Mouse (Mus musculus) R1 (cell line): Measurements from ENCODE around the gene Wnt5a.

Experiments used
- DNase-seq: peaks from one replicate; pipeline ENCODE4 v3.0.0-alpha.2; 2018; ENCODE audit warnings: low read depth, low spot score

The Wnt5a gene

GRCm38 (mm10) chr14:28504101-28505050, at the start of gene Wnt5a:
Wnt5a (plus strand) TSS chr14:28504750.
- DNase-seq: no peak

GRCm38 (mm10) chr14:28456372-28457076, 48.0 kb upstream of the Wnt5a start:
- DNase-seq: no peak

- DNase-seq: no peak
Observed at GRCm38 (mm10) chr14:28457428-28457827, 47.1 kb upstream of the Wnt5a start.

- no peak for DNase-seq
Observed at GRCm38 (mm10) chr14:28467956-28468355, 36.6 kb upstream of the Wnt5a start.

DNA sequence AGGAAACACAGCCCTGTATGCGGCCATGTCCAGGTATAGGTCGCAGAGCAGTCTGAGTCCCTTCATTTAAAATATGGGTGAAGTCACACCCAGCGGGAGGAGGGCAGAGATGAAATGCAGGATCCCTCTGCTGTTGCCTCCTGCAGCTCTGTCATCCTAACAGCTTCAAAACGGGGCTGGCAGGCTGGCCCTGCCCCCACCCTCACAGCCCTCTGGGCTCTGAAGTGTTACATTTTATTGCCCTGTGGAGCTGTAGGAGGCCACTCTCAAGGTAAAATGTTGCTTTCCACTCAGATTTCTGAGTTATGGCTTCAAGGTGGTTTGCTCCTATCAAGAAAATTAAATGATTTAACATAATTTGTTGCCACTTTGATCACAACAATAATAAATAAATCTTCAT, 34.9 kb upstream of the Wnt5a start:
- DNase-seq: no peak

DNA sequence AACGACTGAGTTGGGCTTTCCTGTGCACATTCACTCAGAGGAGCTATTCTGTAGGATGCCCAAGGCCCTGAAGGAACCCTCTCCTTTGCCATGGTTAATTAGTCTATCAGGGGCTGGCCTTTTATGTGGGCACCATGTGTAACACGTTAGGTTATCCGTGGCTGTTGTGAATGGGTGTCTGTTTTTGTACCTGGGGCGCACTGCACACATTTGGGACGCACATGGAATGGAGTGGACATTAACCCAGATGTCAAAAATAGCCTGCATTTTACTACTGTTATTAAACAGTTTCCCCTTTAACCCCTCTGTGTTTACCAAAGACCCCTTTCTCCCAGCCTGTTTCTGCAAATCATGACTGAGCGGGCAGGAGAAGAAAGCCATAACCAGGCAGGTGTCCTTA, 34.3 kb upstream of the Wnt5a start:
- no peak for DNase-seq

DNA sequence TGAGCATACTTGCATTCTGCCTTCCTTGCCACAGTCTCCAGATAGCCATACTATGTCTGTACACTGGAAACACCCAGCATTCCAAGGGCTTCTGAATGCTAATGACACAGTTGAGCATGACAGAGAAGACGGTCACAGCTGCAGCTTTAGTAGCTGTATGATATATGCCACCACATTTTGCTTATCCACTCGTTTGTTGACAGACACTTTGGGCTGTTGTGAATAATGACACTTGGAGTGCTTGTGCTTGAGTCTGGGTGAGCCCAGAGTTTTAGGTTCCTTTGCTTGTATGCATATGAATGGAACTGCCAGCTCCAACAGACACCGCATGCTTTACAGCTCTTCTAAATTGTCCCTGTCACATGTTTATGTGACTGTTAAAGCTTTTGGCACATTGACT, 29.5 kb upstream of the Wnt5a start:
- no peak for DNase-seq

DNA sequence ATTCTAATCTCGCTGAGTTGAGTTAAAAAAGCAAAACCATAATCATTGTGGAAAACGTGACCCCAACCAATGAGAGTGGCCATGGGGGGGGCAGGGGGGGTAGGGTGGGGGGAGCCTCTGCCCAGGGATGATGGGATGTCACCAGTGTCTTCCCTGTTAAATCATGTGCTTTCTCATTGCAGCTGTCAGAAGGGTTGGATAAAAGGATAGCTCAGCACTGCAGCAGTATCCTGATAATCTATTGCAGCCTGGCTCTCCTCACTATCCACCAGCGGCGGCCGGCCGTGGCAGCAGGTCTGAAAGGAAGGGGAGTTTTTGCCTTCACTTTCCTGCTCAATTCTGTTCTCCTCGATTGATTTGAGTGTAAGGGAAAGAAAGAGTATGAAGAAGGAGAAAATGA, 29.1 kb upstream of the Wnt5a start:
- DNase-seq: no peak

DNA sequence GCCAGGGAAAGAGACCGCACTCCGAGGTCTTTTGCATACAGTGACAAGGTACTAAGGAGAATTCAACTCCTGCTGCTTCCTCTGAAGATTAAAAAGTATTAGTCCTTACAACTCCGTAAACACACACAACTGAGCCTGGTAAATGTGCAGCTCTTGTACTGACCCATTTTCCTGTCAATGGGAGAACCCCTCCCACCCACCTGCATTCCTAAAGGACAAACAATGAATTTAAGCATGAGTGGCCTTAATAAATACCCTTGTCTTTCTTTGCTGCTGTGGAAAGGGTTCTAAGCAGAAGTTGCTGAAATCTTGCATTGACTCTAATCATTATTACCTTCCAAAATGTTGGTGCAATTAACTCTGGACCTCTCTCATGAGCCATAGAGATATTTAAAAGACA, 27.8 kb upstream of the Wnt5a start:
- no peak for DNase-seq

DNA sequence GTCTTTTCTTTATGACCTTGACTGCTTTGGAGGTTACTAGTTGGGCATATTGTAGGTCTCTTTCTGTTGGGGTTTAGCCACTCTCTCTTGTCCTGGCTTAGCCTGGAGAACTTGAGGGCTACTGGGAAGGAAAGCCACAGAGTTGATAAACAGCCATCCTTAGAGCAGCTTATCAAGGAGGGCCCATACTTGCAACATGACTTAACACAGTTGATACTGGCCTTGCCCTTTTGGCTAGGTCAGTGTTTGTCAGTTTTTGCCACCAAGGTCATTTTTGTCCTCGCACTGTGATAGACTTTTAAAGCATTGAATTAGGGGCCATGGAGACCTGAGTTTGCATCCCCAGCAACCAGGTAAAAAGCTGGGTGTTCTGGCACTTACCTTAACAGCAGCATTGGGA, 23.7 kb upstream of the Wnt5a start:
- DNase-seq: no peak

GRCm38 (mm10) chr14:28493806-28494205, 10.7 kb upstream of the Wnt5a start:
- no peak for DNase-seq

DNA sequence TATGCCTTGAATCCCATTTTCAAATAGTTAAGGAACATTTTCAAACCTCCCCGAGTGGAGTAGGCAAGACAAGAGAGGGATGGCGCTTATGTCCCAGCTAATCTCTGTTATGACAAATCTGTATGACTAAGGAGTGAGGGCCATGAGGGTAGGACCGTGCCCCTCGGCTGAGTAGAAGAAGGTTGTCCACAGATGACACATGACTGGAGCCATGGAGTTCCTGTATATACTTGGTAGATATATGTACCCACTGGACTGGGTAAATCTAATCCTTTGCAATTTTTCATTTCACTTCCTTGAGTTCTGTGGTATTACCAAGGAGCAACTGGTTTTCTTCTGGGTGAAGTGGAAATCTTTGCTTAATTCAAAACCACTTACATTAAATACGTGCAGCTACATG, 10.3 kb upstream of the Wnt5a start:
- no peak for DNase-seq

- DNase-seq: no peak
Observed at GRCm38 (mm10) chr14:28501216-28501878, 3.2 kb upstream of the Wnt5a start.

DNA sequence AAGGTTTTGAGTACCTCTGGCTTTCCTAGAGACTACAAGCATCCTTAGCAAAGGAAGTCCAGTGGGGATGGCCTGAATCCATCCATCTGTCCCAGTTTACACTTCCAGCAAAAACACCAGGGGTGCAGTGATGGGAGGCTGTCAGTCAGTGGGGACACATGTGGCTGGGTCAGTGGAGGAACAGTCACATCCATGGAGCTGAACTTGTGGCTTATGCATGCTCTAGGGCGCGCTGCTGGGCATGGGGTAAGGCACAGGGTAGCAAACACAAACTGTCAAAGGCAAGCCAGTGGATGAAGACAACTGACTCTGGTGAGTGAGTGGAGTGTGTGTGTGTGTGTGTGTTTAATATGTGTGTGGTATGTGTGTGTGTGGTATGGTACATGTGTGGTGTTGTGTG, 1.3 kb upstream of the Wnt5a start:
- no peak for DNase-seq

- DNase-seq: peak; percentile 54
Observed at GRCm38 (mm10) chr14:28505051-28505585, 568 bp downstream of the Wnt5a start.

GRCm38 (mm10) chr14:28505586-28506375, 1.2 kb downstream of the Wnt5a start:
- peak; percentile 54 for DNase-seq

DNA sequence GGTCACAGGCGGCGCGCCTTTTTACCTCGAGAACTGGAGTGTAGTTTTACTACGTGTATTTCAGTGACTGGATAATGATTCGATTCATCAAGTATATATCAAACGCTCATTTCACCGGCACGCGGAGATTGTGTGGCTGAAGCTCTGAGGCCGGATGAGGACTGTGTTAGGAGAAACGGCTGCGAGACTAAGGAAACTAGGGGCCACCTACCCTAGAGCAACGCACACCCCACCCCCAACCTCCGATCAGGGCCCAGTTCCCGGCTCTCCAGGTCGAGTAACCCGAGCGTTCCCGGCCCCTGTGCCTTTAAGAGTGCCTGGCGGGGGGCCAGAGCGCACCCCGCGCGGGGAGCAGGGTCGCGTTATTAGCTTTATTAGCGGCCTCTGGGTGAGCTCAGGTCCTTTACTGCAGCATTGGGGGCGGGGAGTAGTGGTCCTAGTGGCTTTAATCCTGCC, 1.9 kb downstream of the Wnt5a start:
- DNase-seq: peak; percentile 37

DNA sequence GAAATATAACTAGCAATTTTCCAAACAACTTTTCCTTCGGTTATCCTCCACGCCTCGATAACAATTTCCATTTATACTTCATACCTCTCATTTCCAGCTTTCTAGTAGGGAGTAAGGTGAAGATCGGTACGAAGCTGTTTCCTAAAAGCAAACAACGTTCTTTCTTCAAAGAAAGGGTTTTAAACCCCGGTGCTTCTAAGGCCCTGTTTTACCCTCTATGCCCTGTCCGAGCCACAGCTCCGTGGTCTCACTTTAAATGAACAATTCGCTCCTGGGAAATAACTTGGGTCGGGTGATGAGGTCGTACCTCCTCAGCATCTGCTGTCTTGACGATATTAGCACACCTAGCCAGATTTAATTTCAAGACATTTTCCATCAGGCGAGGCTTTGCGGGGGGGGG, 2.5 kb downstream of the Wnt5a start:
- peak; percentile 20 for DNase-seq

DNA sequence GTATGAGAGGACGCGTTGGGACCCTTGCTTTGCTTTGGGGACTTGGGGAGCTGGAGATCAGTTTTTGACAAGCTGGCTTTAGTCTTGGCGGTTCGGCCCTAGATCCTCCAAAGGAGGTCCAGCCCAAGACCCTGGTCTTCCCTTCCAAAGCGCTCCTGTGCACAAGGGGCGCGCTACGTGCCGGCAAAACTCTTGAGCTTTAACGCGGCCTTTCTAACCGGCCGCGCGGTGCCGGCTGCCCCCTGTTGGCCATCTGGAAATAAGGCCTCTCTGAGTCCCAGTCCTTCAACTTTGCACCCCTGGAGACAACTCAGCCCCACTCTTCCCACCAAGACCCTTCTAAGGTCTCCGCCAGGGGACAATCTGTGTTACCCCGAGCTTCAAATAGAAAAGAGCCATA, 2.9 kb downstream of the Wnt5a start:
- DNase-seq: peak; percentile 74

DNA sequence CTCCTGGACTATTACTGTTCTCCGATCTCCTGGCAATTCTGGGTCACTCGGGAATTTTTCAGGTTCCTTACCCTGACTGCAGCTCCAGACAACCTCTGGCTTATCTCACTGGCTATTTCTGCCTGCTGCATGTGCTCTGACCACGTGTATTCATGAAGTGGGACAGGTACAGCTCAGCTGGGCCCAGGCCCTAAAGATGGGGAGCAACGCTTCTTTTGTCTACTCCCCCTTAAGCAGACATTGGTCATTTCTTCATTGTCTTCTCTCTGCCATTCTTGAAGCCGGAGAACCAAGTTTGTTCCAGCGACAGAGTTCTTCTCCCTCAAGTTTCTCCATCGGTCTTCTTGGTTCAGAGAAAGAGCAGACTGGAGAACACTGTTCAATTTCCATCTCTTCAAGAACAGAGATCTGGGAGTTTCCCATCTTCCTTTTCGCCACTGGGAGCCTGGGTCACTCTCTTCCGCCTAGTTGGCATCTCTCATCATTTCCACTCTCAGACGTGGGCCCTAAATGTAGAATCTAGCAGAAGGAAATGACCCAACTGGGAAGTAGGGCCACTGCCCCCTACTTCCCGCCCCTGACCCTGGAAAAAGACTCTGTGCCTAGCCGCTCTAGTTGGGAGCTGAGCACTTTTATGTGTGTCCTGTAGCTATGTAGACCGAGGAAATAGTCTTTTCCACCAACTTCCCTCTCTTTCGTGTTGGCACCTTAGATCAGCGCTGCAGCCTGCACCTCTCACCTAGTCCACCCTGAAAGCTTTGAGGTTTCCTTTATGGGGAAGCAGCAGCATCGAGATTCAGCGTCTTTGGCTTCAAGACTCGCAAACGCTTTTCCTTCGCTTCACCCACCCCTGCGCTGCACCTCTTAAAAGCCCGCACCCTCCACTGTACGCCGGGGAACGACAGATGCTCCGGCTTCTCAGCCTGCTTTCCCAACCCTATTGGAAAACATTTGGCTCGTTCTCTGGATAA, 4.0 kb downstream of the Wnt5a start:
- peak; percentile 20 for DNase-seq
